Mouse (Mus musculus) megakaryocyte-erythroid progenitor cell, adult 5-6 weeks (primary cell): ENCODE measurements at regions not wholly inside any gene's neighbourhood (a gene's known extent, or its start where the extent isn't known, plus 50 kb on each side); places are given as distances from the start of the nearest gene placed in this dataset.
A peak's percentile ranks its signal among the peaks of the same experiment; 100 is the strongest.
"Not testable (repeated sequence)": the region's sequence is repeated elsewhere in the genome, so short reads cannot be mapped to it uniquely, and the experiment has no call there.

ENCODE experiments used
- ATAC-seq: replicated peaks from 2 replicates; pipeline ENCODE4 v1.8.0; 2016; ENCODE audit warnings: mild to moderate bottlenecking, inconsistent platforms; ENCODE audit not compliant: severe bottlenecking, poor library complexity, low FRiP score, low TSS enrichment

DNA sequence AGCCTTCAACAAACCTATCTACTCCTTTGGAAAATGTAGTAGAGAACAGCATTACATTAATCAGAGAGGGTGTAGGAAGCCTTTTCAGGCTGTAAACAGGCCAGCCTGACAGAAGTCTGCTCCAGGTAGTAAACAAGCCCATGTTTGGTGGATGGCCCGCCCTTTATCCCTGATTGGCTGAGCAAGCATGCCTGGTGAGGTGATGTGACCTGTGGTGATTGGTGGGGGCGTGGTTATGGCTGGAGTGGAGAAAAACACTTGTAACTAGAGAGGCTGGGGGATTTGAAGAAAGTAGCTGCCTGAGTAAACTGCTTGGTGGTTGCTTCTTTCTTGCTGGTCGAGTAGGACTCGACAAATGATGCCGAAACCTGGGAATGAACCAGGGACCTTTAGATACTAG, 621.3 kb upstream of the Dsel start:
- not testable (repeated sequence) for ATAC-seq

GRCm38 (mm10) chr1:112456047-112456446, 591.3 kb upstream of the Dsel start:
- ATAC-seq: peak; percentile 52; the same call in 1 of the 2 replicates

GRCm38 (mm10) chr1:112452390-112452789, 587.7 kb upstream of the Dsel start:
- ATAC-seq: no peak

DNA sequence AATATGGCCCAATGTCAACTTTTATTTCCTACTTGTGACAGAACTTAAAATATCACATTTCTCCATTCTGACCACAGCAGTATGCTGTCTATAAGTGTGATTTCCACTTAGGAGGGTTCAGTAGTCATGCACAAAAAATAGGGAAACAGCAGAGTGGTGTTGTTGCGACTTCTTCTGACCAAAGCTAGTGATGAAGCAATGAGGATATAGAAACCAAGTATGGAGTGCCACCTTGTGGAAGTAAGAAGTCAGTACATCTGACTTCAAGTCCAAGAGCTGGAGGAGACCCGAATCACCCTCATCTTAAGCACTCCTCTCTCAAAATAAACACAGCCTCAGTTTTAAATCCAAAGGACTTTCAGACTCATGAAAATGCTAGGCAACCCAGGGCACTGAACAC, 586.9 kb upstream of the Dsel start:
- ATAC-seq: peak; percentile 78

- ATAC-seq: no peak
Observed at GRCm38 (mm10) chr1:112439109-112439508, 574.4 kb upstream of the Dsel start.

DNA sequence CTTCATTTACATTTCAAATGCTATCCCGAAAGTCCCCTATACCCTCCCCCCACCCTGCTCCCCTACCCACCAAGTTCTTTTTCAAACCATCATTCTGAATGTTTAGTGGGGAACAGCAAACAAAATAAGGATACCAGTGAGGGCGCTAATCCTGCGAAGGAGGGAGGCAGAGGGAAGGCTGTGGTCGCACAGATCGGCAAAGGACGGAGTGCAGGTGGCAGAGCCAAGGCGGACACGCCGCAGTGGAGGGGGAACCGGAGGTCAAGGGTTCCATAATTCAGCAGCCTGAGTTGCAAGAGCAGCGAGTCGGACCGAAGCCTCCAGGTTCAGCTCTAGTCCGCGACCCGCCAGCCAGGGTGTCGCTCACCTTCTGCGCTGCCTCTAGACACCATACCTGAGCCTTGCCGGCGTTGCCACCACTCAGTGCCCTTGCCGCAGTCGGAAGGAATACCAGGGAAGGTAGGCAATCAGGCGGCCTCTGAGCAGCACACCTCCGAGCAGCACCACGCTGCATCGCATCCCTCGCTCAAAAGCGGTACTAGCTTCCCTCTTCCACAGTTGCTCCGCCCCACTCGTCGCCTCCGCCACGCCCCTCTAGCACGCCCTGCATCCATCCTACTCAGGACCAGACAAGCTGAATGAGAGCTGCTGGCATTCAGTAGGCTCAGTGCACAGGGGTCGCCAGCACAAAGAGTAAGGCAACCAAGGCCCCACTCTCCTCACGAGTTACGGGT, 551.8 kb upstream of the Dsel start:
- ATAC-seq: no peak

DNA sequence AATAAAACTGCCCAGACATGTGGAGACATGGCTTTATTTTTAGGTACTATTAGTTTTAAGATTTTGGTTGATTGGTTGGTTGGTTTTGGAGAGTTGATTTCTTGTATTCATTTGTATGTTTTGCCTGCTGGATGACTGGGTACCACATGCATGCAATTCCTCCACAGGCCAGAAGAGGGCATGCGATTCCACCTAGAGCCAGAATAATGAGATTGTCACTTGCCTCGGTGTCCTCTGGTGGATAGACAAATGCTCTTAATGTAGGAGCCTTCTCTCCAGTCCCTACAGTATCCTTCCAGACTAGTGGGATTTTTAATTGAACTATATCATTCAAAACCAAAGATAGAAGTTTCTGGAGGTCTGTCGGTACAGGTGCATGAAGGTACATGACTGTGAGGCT, 524.1 kb upstream of the Dsel start:
- peak; percentile 73 for ATAC-seq

DNA sequence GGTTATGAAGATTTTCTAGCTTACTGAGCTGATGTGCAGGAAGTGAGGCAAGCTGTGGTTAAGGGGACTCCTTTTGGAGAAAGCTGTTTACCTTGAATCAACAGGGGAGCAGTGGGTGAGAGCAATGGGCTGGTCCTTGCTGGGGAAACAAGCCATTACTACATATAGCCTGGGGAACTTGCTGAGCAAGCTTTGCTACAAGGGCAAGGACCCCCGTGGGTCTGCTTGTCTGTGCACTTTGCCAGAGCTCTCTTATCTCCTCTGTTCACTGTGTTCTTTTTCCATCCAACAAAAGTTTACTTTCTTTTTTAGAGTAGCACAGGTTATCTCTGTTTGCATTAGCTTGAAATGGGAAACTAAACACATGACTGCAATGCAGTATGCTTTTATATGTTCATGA, 519.3 kb upstream of the Dsel start:
- ATAC-seq: no peak

- ATAC-seq: peak; percentile 63
Observed at GRCm38 (mm10) chr1:112379651-112380264, 515.0 kb upstream of the Dsel start.

DNA sequence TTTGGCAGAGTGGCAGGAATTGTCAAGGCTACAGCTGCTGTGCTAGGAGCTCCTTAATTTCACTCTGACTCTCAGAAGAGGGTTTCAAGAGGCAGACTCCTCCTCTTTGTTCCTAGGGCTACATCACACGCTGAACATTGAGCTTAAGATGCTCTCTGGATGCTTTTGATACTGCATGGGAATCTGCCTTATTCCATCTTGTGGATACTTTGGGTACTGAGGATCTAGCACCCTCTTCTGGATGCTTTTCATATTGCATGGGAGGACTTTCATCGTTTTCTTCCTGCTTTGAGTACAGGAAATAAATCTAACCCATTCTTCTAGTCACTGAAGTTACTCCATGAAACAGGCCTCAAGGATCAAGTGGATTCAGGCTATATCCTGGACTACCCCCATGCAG, 513.9 kb upstream of the Dsel start:
- peak; percentile 41 for ATAC-seq

DNA sequence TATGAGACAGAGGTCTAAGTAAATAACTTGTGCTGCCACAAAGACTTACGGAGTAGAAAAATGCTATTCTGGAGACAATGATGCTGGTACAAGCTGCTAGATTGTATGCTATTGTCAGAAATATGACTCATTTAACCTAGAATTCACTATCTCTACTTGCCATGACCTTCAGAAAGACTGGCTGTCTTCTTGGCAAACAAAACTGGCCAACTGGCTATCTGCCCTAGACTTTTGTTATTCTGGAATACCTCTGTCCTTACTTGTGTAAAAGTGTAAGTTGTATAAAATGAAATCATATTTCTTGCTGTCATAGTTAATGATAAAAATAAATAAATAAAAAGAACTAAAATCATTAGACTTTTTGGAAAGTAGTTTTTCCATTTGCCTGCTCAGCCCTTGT, 491.1 kb upstream of the Dsel start:
- ATAC-seq: no peak
